Mouse (Mus musculus): ENCODE measurements around the gene Sox15. TPM values are rescaled to one million over a fixed set of nuclear protein-coding genes. Genes with fewer than 3 reads are reported as not detected.

The Sox15 gene
- total and polyA plus RNA-seq, 3 experiments = 0.17 to 0.54 TPM; not detected in 1

DNA sequence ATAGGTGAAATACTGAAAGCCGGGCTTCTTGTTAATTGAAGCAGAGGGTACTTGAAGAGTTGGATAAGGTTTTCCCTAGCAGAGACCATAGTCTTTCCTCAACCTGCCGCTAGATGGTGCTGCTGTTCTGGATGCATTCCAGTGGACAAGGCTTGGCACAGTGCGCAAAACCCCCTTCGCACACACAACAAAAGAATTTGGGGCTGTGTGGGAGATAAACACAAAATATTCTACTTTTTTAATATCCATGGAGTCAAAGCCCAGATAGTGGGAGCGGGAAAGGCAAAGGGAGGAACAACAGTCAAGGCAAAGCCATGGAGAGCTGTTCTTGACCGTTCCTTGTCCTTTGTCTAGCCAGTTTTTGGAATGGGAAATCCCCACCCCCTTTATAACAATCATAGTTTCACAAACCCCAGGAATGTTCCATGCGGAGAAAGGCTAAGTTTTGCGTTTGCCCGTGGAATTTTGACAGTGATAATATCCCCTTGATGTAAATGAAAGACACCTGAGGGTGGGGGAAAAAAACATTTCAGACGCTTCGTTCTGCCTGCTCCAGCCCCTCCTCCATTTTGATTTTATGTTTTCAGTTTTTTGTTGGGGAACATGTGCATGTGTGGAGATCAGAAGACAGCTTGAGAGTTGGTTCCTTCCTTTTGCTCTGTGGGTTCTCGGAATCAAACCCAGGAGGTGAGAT is 27.9 kb downstream of the Sox15 start:
- no peak for TF ChIP-seq USF2 (conservative IDR thresholded peaks at IDR 0.05; ENCODE audit: low read depth, low read length)
- no peak for TF ChIP-seq POLR2A (IDR thresholded peaks at IDR 0.05; ENCODE audit: low read depth, low read length)
- TF ChIP-seq MAFK (IDR thresholded peaks at IDR 0.05; ENCODE audit: insufficient replicate concordance, low read length) = no peak
- no peak for TF ChIP-seq MAZ (IDR thresholded peaks at IDR 0.05; ENCODE audit: low read depth, low read length)
- no peak for TF ChIP-seq RCOR1 (conservative IDR thresholded peaks at IDR 0.05; ENCODE audit: low read depth, low read length)
- TF ChIP-seq MYC (IDR thresholded peaks at IDR 0.05; ENCODE audit: low read depth, low read length) = no peak
- TF ChIP-seq NELFE (IDR thresholded peaks at IDR 0.05; ENCODE audit: low read depth, low read length) = no peak; the same call in 1 of the 2 replicates
- no peak for TF ChIP-seq JUND (conservative IDR thresholded peaks at IDR 0.05; ENCODE audit: low read depth, low read length)
- TF ChIP-seq RAD21 (IDR thresholded peaks at IDR 0.05; ENCODE audit: low read depth, low read length) = peak; percentile 95
- no peak for TF ChIP-seq TBP (conservative IDR thresholded peaks at IDR 0.05; ENCODE audit: low read depth, low read length)
- no peak for TF ChIP-seq CHD2 (IDR thresholded peaks at IDR 0.05; ENCODE audit: low read length)
- no peak for TF ChIP-seq JUN (IDR thresholded peaks at IDR 0.05; ENCODE audit: insufficient read depth, low read depth, low read length)
- peak; percentile 53 for TF ChIP-seq NRF1 (IDR thresholded peaks at IDR 0.05; ENCODE audit: low read depth, low read length)
- TF ChIP-seq KAT2A (IDR thresholded peaks at IDR 0.05; ENCODE audit: insufficient replicate concordance, low read length) = no peak
- 0 out of 2 replicates have a peak, but pooled peaks have one; percentile 21 for TF ChIP-seq IRF4 (IDR thresholded peaks at IDR 0.05; ENCODE audit: low read depth, low read length)
- no peak for TF ChIP-seq CHD1 (IDR thresholded peaks at IDR 0.05; ENCODE audit: low read depth, low read length)
- peak; percentile 86 for TF ChIP-seq SMC3 (IDR thresholded peaks at IDR 0.05; ENCODE audit: low read depth, low read length)
- TF ChIP-seq POLR2AphosphoS2 (IDR thresholded peaks at IDR 0.05; ENCODE audit: low read depth, low read length) = no peak
- TF ChIP-seq ELF1 (IDR thresholded peaks at IDR 0.05; ENCODE audit: low read depth, low read length) = no peak
- TF ChIP-seq CTCF (conservative IDR thresholded peaks at IDR 0.05 in 1 of 2, IDR thresholded peaks at IDR 0.05 in 1 of 2; ENCODE audit: low read depth in 2 of 2, low read length in 2 of 2) = peak; percentile 96 to 98
- peak; percentile 45; the same call in 1 of the 2 replicates for TF ChIP-seq SIN3A (IDR thresholded peaks at IDR 0.05; ENCODE audit: low read length)
- no peak for TF ChIP-seq BHLHE40 (IDR thresholded peaks at IDR 0.05; ENCODE audit: low read depth, low read length)
- Histone ChIP-seq H3K79me2 (replicated peaks; ENCODE audit: control insufficient read depth, extremely low read depth, insufficient read depth, poor library complexity, severe bottlenecking) (peaks cover 32% of the 10 kb centered on the region), H3K27ac (ENCODE audit: insufficient read depth, low read depth) (no peak overlapping the region), H3K9ac (ENCODE audit: insufficient read depth, low read depth) (0 out of 2 replicates have a peak overlapping the region, but pooled peaks have one; percentile 53), H3K36me3 (replicated peaks in 1 of 2; ENCODE audit: control insufficient read depth in 1 of 2, insufficient read depth in 1 of 2, low read length in 1 of 2) (peaks cover 18 to 21% of the 10 kb centered on the region in 2 experiments), H3K4me1 (ENCODE audit: control insufficient read depth in 1 of 2, insufficient read depth in 2 of 2) (peaks cover 4 to 52% of the 10 kb centered on the region in 2 experiments), H3K4me3 (replicated peaks in 1 of 3; ENCODE audit: low read depth in 2 of 3, low read length in 2 of 3, poor library complexity in 1 of 3) (peak overlapping the region in 2 of 3 experiments; percentile 60 to 85), H3K27me3 (replicated peaks) (no peaks in the 10 kb centered on the region), H3K9me3 (replicated peaks; ENCODE audit: low read length) (no peaks in the 10 kb centered on the region), H3K4me2 (ENCODE audit: insufficient read depth, low read depth, poor library complexity, severe bottlenecking) (peak overlapping the region; percentile 71)
- peak; percentile 96 for DNase-seq (ENCODE audit: extremely low read depth)
- in situ Hi-C loops (cut with MboI; ENCODE audit: low pct_ligation_motif_present, low pct_unique_long_range_greater_than_20kb, low sequenced_read_pairs) (loop anchor here (5.0 to 10.0 kb wide), 2 partner anchors 62 to 194 kb away; partner anchors contain the start of gene Tmem95), dilution Hi-C loops (cut with MboI; ENCODE audit: extremely low pct_ligation_motif_present, extremely low pct_unique_long_range_greater_than_20kb, low sequenced_read_pairs) (no loop called here)
